Comparison of ENCODE assay signal across 13 mouse cellular contexts in genomic region chr2:8112361-8113073, GRCm38 (mm10).
DNase-seq lines count a peak whose midpoint lies in the region; TF ChIP-seq lines count a peak whose summit lies in the region.
"Had no signal": no experiment of that assay in that cellular context is flagged by ENCODE, and none has a peak within 500 bp of the region (broad histone marks: within the 10 kb centered on the region; RNA-seq: fewer than 3 reads in every experiment).

No protein-coding gene starts in this region.

- DNase-seq in kidney, adult 2 months = peak; percentile 4
- DNase-seq in kidney, postnatal 14 days = no peak
- peak; percentile 42 for DNase-seq in Muller cell, postnatal 12 days (ENCODE audit: inconsistent ontology term)
- peak; percentile 20 for DNase-seq in brain, embryonic 18.5 days (ENCODE audit: low read depth, low spot score)
- DNase-seq in layer of hippocampus, adult 18-20 months (ENCODE audit: low spot score in 2 of 2) = peak; percentile 32 to 65
- DNase-seq in adrenal gland, adult 2 months = no peak
- DNase-seq in left cerebral cortex, adult 18-20 months (ENCODE audit: low spot score in 2 of 2) = no peak
- DNase-seq: kidney, adult 11 months; lung, embryonic 14.5 days had no signal

- no peak for TF ChIP-seq POLR2A in kidney, adult 2 months (IDR thresholded peaks at IDR 0.05; ENCODE audit: low read depth, low read length)

- no peaks in the 10 kb centered on the region for H3K4me1 ChIP-seq in kidney, adult 2 months (ENCODE audit: control insufficient read depth, insufficient read depth, low read length)
- H3K4me1 ChIP-seq: heart, embryonic 13.5 days; limb, embryonic 12.5 days; megakaryocyte, embryonic 14.5 days; stomach, embryonic 15.5 days had no signal

- no peaks in the 10 kb centered on the region for H3K27me3 ChIP-seq in kidney, adult 2 months (replicated peaks; ENCODE audit: control insufficient read depth, insufficient read depth, low read length)
- H3K27me3 ChIP-seq: heart, embryonic 13.5 days; limb, embryonic 12.5 days; megakaryocyte, embryonic 14.5 days; stomach, embryonic 15.5 days had no signal

- WGBS in kidney, adult 2 months = 34% methylated on average over 1 of the region's 1 CpGs

- no peak overlapping the region for H3K27ac ChIP-seq in kidney, adult 2 months (ENCODE audit: insufficient read depth, low read depth, low read length)
- H3K27ac ChIP-seq: heart, embryonic 13.5 days; limb, embryonic 12.5 days; stomach, embryonic 15.5 days had no signal

- no peak overlapping the region for H3K4me3 ChIP-seq in kidney, adult 2 months (ENCODE audit: insufficient read depth, low read depth, low read length)
- H3K4me3 ChIP-seq: heart, embryonic 13.5 days; limb, embryonic 12.5 days; megakaryocyte, embryonic 14.5 days; stomach, embryonic 15.5 days had no signal

- no peak for TF ChIP-seq CTCF in kidney, adult 2 months (conservative IDR thresholded peaks at IDR 0.05; ENCODE audit: insufficient read depth, insufficient read length, low read depth, low read length)

- H3K36me3 ChIP-seq in kidney, adult 2 months (ENCODE audit: control insufficient read depth, insufficient read depth, low read length) = no peaks in the 10 kb centered on the region
- H3K36me3 ChIP-seq: heart, embryonic 13.5 days; limb, embryonic 12.5 days; stomach, embryonic 15.5 days had no signal

Comparison
In these comparisons a context has a peak if more than half of its experiments do, and no peak if none do; other contexts are left out.
1. DNase-seq: peak in kidney, adult 2 months (single experiment), Muller cell, postnatal 12 days (single experiment), brain, embryonic 18.5 days (single experiment) and layer of hippocampus, adult 18-20 months (2 of 2); none in kidney, postnatal 14 days (single experiment), adrenal gland, adult 2 months (single experiment) and left cerebral cortex, adult 18-20 months (0 of 2).